Mouse (Mus musculus) liver, embryonic 16.5 days (tissue): ENCODE results near the gene Pde7b. TPM values are rescaled to one million over a fixed set of nuclear protein-coding genes. Genes with fewer than 3 reads are reported as not detected.

Experiments used
- ATAC-seq: fragments of 200-750 bp; cut with Nextera tagmentation; 2 replicates; pipeline ENCODE4 v1.8.0; 2017; ENCODE audit warnings: low read depth, mild to moderate bottlenecking, moderate number of reproducible peaks, moderate library complexity
- H3K27ac ChIP-seq: fragments of 300-500 bp; sonication (generic); 2 replicates; pipeline ENCODE4 v1.5.1; 2014; ENCODE audit warnings: mild to moderate bottlenecking, low read length
- H3K27me3 ChIP-seq: fragments of 300-500 bp; sonication (generic); 2 replicates; pipeline ENCODE4 v1.6.1; 2014; ENCODE audit warnings: low read depth, low read length, mixed read lengths; ENCODE audit not compliant: control insufficient read depth, insufficient read depth
- H3K36me3 ChIP-seq: fragments of 300-500 bp; sonication (generic); 2 replicates; pipeline ENCODE4 v1.6.1; 2014; ENCODE audit warnings: mild to moderate bottlenecking; ENCODE audit not compliant: control insufficient read depth, insufficient read depth
- H3K4me1 ChIP-seq: fragments of 300-500 bp; sonication (generic); 2 replicates; pipeline ENCODE4 v1.6.1; 2014; ENCODE audit warnings: low read depth, low read length, mixed read lengths; ENCODE audit not compliant: control insufficient read depth
- H3K4me2 ChIP-seq: fragments of 300-500 bp; sonication (generic); 2 replicates; pipeline ENCODE4 v1.6.1; 2014; ENCODE audit warnings: low read depth, low read length, mixed read lengths
- H3K4me3 ChIP-seq: fragments of 300-500 bp; sonication (generic); 2 replicates; pipeline ENCODE4 v1.5.1; 2014; ENCODE audit warnings: low read depth, mild to moderate bottlenecking, low read length
- H3K9ac ChIP-seq: fragments of 300-500 bp; sonication (generic); 2 replicates; pipeline ENCODE4 v1.6.1; 2014; ENCODE audit warnings: low read depth, low read length
- H3K9me3 ChIP-seq: fragments of 300-500 bp; sonication (generic); replicated peaks from 2 replicates; pipeline ENCODE4 v1.6.1; 2016; ENCODE audit warnings: low read length; ENCODE audit not compliant: control insufficient read depth
- WGBS: fragments of 180-500 bp; shearing (Covaris S2); extraction: QIAGEN DNeasy Blood & Tissue Kit; methylation state at CpG from one replicate; pipeline ENCODE4 v1.1.7; 2014; ENCODE audit not compliant: insufficient replicate concordance; 5-methylcytosine and 5-hydroxymethylcytosine counted together
- polyA plus RNA-seq: library from polyadenylated mRNA; unstranded; fragments of >200 nt; fragmentation: Nextera tagmentation; extraction: Ambion mirVana; gene quantifications from 2 replicates; pipeline ENCODE4 v1.2.1, GENCODE M21; 2015

Pde7b gene
- polyA plus RNA-seq, 1 experiment from 2014 or later: 0.25 TPM

GRCm38 (mm10) chr10:20606007-20606406, 118.9 kb downstream of the Pde7b start:
- WGBS: 64% methylated on average over 2 of the region's 2 CpGs
- Histone ChIP-seq H3K36me3 (no peaks in the 10 kb centered on the region), H3K9ac (no peak overlapping the region), H3K9me3 (no peaks in the 10 kb centered on the region), H3K27ac (no peak overlapping the region), H3K4me1 (no peaks in the 10 kb centered on the region), H3K4me3 (no peak overlapping the region), H3K27me3 (no peaks in the 10 kb centered on the region), H3K4me2 (no peak overlapping the region)
- ATAC-seq: no peak

- H3K4me1 ChIP-seq: peaks cover 7% of the 10 kb centered on the region
- no peak overlapping the region for H3K4me2 ChIP-seq
- no peak overlapping the region for H3K4me3 ChIP-seq
- no peak overlapping the region for H3K9ac ChIP-seq
- H3K36me3 ChIP-seq: no peaks in the 10 kb centered on the region
- no peaks in the 10 kb centered on the region for H3K9me3 ChIP-seq
- no peaks in the 10 kb centered on the region for H3K27me3 ChIP-seq
- no peak overlapping the region for H3K27ac ChIP-seq
- WGBS: 6% methylated on average over 5 of the region's 5 CpGs
- peak; percentile 35; the same call in 1 of the 2 replicates for ATAC-seq
Observed at GRCm38 (mm10) chr10:20595107-20595810, 129.6 kb downstream of the Pde7b start.

- H3K4me3 ChIP-seq: no peak overlapping the region
- H3K4me2 ChIP-seq: no peak overlapping the region
- no peak overlapping the region for H3K9ac ChIP-seq
- no peaks in the 10 kb centered on the region for H3K36me3 ChIP-seq
- no peak overlapping the region for H3K27ac ChIP-seq
- ATAC-seq: no peak
- H3K9me3 ChIP-seq: no peaks in the 10 kb centered on the region
- peaks cover 7% of the 10 kb centered on the region for H3K4me1 ChIP-seq
- no peaks in the 10 kb centered on the region for H3K27me3 ChIP-seq
- WGBS: 33% methylated on average over 5 of the region's 5 CpGs
Observed at GRCm38 (mm10) chr10:20594015-20594414, 130.9 kb downstream of the Pde7b start.

GRCm38 (mm10) chr10:20590100-20590499, 134.8 kb downstream of the Pde7b start:
- WGBS: 2% methylated on average over 7 of the region's 7 CpGs
- Histone ChIP-seq H3K27ac (no peak overlapping the region), H3K36me3 (no peaks in the 10 kb centered on the region), H3K9me3 (no peaks in the 10 kb centered on the region), H3K27me3 (no peaks in the 10 kb centered on the region), H3K4me2 (no peak overlapping the region), H3K4me3 (no peak overlapping the region), H3K4me1 (peaks cover 4% of the 10 kb centered on the region), H3K9ac (no peak overlapping the region)
- ATAC-seq: peak; percentile 53; the same call in 1 of the 2 replicates

- H3K9ac ChIP-seq: no peak overlapping the region
- no peak overlapping the region for H3K27ac ChIP-seq
- H3K4me1 ChIP-seq: no peaks in the 10 kb centered on the region
- H3K9me3 ChIP-seq: no peaks in the 10 kb centered on the region
- no peaks in the 10 kb centered on the region for H3K27me3 ChIP-seq
- 73% methylated on average over 4 of the region's 4 CpGs for WGBS
- H3K36me3 ChIP-seq: no peaks in the 10 kb centered on the region
- ATAC-seq: no peak
- H3K4me3 ChIP-seq: no peak overlapping the region
- no peak overlapping the region for H3K4me2 ChIP-seq
Observed at GRCm38 (mm10) chr10:20585959-20586358, 138.9 kb downstream of the Pde7b start.

- Histone ChIP-seq H3K9ac (no peak overlapping the region), H3K4me1 (no peaks in the 10 kb centered on the region), H3K4me2 (no peak overlapping the region), H3K36me3 (no peaks in the 10 kb centered on the region), H3K9me3 (no peaks in the 10 kb centered on the region), H3K27ac (no peak overlapping the region), H3K27me3 (no peaks in the 10 kb centered on the region), H3K4me3 (no peak overlapping the region)
- WGBS: 78% methylated on average over 11 of the region's 11 CpGs
- no peak for ATAC-seq
Observed at GRCm38 (mm10) chr10:20575002-20575401, 149.9 kb downstream of the Pde7b start.

GRCm38 (mm10) chr10:20574414-20574813, 150.5 kb downstream of the Pde7b start:
- Histone ChIP-seq H3K27ac (no peak overlapping the region), H3K4me3 (no peak overlapping the region), H3K27me3 (no peaks in the 10 kb centered on the region), H3K36me3 (no peaks in the 10 kb centered on the region), H3K4me2 (no peak overlapping the region), H3K4me1 (no peaks in the 10 kb centered on the region), H3K9me3 (no peaks in the 10 kb centered on the region), H3K9ac (no peak overlapping the region)
- no peak for ATAC-seq
- 55% methylated on average over 1 of the region's 1 CpGs for WGBS

- Histone ChIP-seq H3K27me3 (no peaks in the 10 kb centered on the region), H3K4me3 (no peak overlapping the region), H3K36me3 (no peaks in the 10 kb centered on the region), H3K4me2 (no peak overlapping the region), H3K4me1 (no peaks in the 10 kb centered on the region), H3K9me3 (no peaks in the 10 kb centered on the region), H3K27ac (no peak overlapping the region), H3K9ac (no peak overlapping the region)
- 59% methylated on average over 2 of the region's 2 CpGs for WGBS
- ATAC-seq: no peak
Observed at GRCm38 (mm10) chr10:20571521-20571920, 153.4 kb downstream of the Pde7b start.

- Histone ChIP-seq H3K4me3 (no peak overlapping the region), H3K27me3 (no peaks in the 10 kb centered on the region), H3K9ac (no peak overlapping the region), H3K27ac (no peak overlapping the region), H3K4me2 (no peak overlapping the region), H3K36me3 (no peaks in the 10 kb centered on the region), H3K4me1 (no peaks in the 10 kb centered on the region), H3K9me3 (no peaks in the 10 kb centered on the region)
- WGBS: 68% methylated on average over 6 of the region's 6 CpGs
- ATAC-seq: no peak
Observed at GRCm38 (mm10) chr10:20568630-20569029, 156.2 kb downstream of the Pde7b start.
